Mouse (Mus musculus) skeletal muscle tissue, postnatal 0 days (tissue): ENCODE measurements around the gene Repin1. TPM values are rescaled to one million over a fixed set of nuclear protein-coding genes. Genes with fewer than 3 reads are reported as not detected.

Experiments used
- polyA plus RNA-seq: library from polyadenylated mRNA; unstranded; fragments of >200 nt; fragmentation: Nextera tagmentation; extraction: Ambion mirVana; gene quantifications from 2 replicates; pipeline ENCODE4 v1.2.1, GENCODE M21; 2015

Gene Repin1
- 22.8 and 23.9 TPM in 2 replicates for polyA plus RNA-seq

DNA sequence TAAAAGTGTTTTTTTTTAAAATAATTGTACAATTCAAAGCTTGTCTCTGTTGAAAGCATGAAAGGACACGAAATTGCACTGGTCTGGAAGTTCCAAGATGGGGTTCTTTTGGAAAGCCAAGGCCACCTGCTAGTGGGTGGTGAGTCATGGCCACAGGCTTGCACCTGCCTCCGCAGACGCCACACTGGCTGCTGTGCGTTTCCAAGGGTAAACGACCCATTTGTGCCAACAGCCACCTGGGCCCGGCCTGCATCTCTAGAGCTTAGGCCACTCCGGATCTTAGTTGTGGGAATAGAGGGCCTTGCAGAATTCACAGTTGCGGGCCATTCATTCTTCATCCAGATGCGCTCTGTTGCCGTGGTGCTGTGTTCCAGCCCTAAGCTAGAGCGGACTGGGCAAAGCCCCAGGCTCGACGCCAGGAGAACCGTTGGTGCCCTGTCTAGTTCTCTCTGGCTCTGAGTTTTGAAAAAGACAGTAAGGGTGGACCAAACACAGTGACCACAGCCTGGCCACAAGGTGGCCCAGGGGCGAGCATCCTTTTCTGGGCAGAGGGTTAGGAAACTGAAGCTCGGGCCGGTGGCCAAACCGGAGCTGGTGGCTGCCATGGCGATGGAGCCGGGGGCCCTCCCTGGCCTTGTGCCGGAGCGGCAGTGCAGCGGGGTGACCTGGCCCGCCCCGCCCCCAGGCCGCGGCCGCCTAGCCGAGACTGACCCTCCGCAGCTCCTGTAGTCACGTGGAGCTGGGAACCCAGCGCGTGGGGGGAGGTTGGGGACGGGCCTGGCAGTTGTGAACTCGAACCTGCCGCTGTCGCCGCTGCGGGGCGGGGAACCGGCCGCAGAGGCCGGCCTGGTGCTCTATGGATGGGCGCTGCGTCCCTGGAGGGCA lies at the start of gene Repin1, which contains the start of gene Gm44965:
Gene Repin1 (plus strand): TSS at position 726 of the 885 bp plus-strand sequence.
Gene Gm44965 (plus strand): TSS at position 784 of the 885 bp plus-strand sequence.

DNA sequence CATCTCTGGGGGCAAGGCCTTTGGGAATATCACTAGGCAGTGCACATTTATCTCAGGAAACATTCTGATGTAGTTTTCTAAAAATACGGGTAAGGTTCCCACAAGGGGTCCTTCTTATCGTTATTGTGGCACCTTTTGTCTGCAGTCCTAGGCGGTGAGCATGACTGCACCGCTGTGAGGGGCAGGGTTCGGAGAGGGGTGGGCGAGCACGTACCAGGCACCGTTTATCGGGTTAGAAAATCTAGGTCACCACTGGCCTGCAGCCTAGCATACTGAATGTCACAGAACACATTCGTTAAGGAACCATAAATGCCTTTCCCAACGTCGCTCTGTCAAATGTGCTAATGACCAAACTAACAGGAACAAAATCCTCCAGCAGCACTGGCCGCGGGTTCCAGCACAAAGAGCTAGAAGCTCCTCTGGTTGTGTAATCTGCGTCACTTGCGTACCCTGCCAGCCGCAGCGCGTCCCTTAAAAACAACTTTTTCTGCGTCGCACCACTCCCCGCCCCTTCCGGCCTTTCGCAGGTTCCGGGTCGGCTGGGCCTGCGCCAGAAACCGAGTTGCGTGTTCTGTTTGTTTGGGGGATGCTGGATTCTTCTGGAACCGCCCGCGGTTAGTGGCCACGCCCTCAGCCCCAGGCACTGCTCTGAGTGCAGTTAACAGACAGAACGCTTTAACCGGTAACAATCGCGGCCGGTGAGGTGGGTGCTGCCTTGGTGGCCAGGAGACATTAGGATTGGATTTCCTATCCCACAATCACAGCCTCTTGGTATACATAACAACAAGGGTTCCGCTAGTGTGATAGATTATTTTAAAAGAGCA lies 39.2 kb upstream of the Repin1 start, which contains the start of gene Lrrc61:
Gene Lrrc61 (plus strand): TSS at position 517 of the 824 bp plus-strand sequence.

DNA sequence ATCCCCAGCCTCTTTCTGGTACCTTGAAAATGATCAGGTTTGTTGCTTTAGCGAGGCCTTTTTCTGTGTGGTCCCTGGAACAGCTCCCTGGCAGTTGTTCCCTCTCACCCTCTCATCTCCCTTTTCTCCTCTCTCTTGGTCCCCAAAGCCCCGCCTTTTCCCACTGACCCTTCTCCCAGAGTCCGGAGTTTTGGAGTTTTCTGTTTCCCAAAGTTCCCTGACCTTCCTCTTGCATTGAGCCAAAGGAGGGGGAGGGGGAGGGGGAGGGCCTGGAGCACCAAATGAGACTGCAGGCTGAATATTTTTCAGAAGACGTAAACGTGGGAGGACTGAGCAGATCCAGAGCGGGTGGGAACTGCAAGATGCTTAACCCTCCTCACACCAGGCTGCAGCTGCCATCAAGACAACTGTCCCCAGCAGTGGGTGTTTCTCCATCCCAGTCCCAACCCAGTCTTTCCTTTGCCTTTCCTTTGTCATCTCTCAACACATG lies 21.1 kb upstream of the Repin1 start, which contains the start of gene Rarres2:
Gene Rarres2 (minus strand): TSS at position 218 of the 490 bp plus-strand sequence.

DNA sequence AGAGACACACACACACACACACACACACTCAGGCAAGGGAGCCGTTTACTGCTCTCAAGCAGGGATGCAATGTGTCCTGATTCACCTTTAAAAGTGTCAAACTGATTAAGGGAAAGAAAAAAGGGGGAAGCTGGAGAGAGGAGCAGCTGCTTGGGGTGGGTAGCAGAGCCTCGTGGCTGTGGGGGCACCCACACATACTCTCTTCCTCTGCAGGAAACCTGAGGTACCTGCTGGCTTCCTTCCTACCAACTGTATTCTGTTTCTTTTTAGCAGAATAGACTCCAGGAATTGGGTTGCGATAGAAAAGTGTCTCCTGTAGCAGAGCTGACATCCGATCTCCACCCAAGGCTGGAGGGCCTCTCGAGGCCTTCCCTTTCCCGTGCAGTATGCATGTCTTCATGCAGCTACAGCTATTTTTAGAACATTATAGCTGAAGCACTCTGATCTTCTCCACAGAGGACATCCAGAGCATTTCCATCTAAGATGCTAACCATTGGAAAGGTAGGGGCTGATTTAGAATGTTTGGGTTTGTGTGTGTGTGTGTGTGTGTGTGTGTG lies 4.4 kb upstream of the Repin1 start, which contains the start of gene Gm45021:
Gene Gm45021 (plus strand): TSS at position 417 of the 557 bp plus-strand sequence.

DNA sequence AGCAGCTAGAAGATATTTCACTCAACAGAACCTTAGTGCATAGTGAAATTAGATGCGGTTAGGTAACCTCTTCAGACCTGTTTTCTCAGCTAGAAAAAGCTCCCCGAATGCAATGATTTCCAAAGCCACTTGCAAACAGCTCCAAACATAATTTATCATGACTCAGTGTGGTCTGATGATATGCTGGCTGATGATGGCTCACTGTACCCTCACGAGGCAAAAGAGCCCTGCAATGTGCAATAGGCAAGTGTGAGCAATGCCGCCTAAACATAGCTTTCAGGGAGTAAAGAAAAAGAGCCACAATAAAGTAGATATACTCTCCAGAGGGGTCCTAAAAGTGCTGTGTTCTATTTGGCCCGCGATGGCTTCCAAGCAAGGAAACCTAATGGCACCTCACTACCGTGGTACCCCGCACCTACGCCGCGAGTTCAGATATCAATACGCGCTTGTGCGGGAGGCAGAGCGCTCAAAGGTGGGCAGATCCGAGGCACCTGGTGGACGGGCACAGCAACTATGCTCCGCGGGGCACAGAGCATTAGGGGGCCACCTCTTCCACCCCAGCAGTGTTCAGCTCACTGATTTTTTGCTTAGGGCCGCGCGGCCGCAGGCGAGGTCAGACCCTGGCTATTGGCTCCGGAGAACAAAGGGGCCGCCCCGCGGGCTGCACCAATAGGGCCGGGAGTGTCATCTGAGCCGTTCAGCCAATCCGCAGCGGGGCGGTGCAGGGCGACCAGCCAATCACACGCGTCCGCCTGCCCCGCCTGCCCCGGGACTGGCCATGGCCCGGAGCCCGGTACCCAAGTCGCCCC lies 7.8 kb downstream of the Repin1 start, which contains the start of gene Zfp775:
Gene Zfp775 (plus strand): TSS at position 793 of the 809 bp plus-strand sequence.

DNA sequence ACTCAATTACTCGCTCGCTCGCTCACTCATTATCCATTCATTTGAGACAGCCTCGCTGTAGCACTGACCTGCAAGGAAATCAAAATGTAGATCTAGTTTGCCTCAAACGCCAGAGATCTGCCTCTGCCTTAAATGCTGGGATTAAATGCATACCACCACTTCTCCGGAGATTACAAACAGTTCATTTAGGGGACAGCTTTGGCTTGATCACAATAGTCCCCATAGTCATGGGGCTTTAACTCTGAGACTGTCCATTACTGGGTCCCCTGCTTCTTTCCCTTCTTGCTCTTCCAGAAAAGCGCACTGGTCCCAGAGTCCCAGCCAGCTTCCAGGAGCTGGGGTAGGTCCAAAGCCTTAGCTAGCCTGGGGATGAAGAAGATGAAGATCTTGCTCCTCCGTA lies 32.8 kb downstream of the Repin1 start, which contains the start of gene AI854703:
Gene AI854703 (plus strand): TSS at position 301 of the 400 bp plus-strand sequence.

DNA sequence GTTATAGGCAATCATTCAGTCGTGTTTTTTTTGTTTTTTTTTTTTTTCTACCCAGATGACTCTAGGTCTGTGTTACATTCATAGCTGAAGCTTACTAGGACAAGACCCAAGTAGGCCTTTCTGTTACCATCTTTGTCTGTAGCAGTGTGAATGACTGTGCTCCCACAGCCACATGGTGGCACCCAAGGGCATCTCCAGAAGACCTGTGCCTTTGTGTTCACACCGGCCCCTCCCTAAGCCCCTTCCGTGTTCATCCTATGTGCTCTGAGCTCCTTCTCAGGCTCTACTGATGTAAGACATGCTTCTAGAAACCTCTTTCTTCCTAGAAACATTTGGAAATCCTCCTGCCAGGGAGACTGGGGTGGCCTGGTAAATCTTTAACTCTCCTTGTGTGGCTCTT lies 53.3 kb downstream of the Repin1 start, which contains the start of gene Gimap8:
Gene Gimap8 (plus strand): TSS at position 240 of the 400 bp plus-strand sequence.

Other genes with a start within 250 kb of the Repin1 start
- gene Krba1, start 198.3 kb upstream of the Repin1 start, polyA plus RNA-seq: 4.8 and 6.5 TPM in 2 replicates
- 18.1 and 23.6 TPM in 2 replicates for gene Zfp467, start 148.1 kb upstream of the Repin1 start, polyA plus RNA-seq
- gene Sspo, start 145.7 kb upstream of the Repin1 start, polyA plus RNA-seq: 0.08 and 0.11 TPM in 2 replicates
- gene Atp6v0e2, start 56.3 kb upstream of the Repin1 start, polyA plus RNA-seq: 21.0 and 24.8 TPM in 2 replicates
- gene Lrrc61, start 39.1 kb upstream of the Repin1 start, polyA plus RNA-seq: 8.8 and 9.2 TPM in 2 replicates
- gene Rarres2, start 21.1 kb upstream of the Repin1 start, polyA plus RNA-seq: 77.5 and 103 TPM in 2 replicates
- gene Gm45021, start 4.3 kb upstream of the Repin1 start, polyA plus RNA-seq: 3.5 and 4.2 TPM in 2 replicates
- not detected in 2 replicates for gene Gm44965, start 58 bp downstream of the Repin1 start, polyA plus RNA-seq
- 3.7 and 3.8 TPM in 2 replicates for gene Zfp775, start 8.2 kb downstream of the Repin1 start, polyA plus RNA-seq
- gene AI854703, start 32.9 kb downstream of the Repin1 start, polyA plus RNA-seq: 0.27 and 0.48 TPM in 2 replicates
- gene Gimap8, start 53.4 kb downstream of the Repin1 start, polyA plus RNA-seq: 1.7 and 1.8 TPM in 2 replicates
- 2.9 and 3.4 TPM in 2 replicates for gene Gimap9, start 82.2 kb downstream of the Repin1 start, polyA plus RNA-seq
- 14.6 and 16.2 TPM in 2 replicates for gene Gimap4, start 90.7 kb downstream of the Repin1 start, polyA plus RNA-seq
- 19.4 and 22.7 TPM in 2 replicates for gene Gimap6, start 114.3 kb downstream of the Repin1 start, polyA plus RNA-seq
- gene Gm28053, start 124.7 kb downstream of the Repin1 start, polyA plus RNA-seq: 1.6 and 2.3 TPM in 2 replicates
- gene Gimap7, start 124.7 kb downstream of the Repin1 start, polyA plus RNA-seq: not detected in 2 replicates
- 11.1 and 12.1 TPM in 2 replicates for gene Gimap1, start 145.2 kb downstream of the Repin1 start, polyA plus RNA-seq
- 8.5 and 9.6 TPM in 2 replicates for gene Gimap5, start 152.3 kb downstream of the Repin1 start, polyA plus RNA-seq
- gene Gimap3, start 177.0 kb downstream of the Repin1 start, polyA plus RNA-seq: not detected in 2 replicates
- gene Tmem176a, start 247.0 kb downstream of the Repin1 start, polyA plus RNA-seq: 37.3 and 41.8 TPM in 2 replicates
- 112 and 122 TPM in 2 replicates for gene Tmem176b, start 247.6 kb downstream of the Repin1 start, polyA plus RNA-seq